Mouse (Mus musculus) heart, postnatal 36 days (tissue): ENCODE results near the gene Gprc5c. TPM values are rescaled to one million over a fixed set of nuclear protein-coding genes. Genes with fewer than 3 reads are reported as not detected.
A peak's percentile ranks its signal among the peaks of the same experiment; 100 is the strongest.

Experiments used
- DNase-seq, 2 experiments: peaks; one replicate each; pipeline ENCODE4 v3.0.0; 2021 to 2022
- intact Hi-C: fragments of 180-260 bp; cut with DNase I; formaldehyde crosslinking; loops from one replicate; pipeline ENCODE4 v1.15.1; 2025
- total RNA-seq, 2 experiments: library from RNA; stranded (reverse); gene quantifications; 2 replicates each; pipeline ENCODE4 v1.2.3; 2021

Gene Gprc5c
- total RNA-seq, 2 experiments from 2014 or later = 10.2 to 11.2 TPM

DNA sequence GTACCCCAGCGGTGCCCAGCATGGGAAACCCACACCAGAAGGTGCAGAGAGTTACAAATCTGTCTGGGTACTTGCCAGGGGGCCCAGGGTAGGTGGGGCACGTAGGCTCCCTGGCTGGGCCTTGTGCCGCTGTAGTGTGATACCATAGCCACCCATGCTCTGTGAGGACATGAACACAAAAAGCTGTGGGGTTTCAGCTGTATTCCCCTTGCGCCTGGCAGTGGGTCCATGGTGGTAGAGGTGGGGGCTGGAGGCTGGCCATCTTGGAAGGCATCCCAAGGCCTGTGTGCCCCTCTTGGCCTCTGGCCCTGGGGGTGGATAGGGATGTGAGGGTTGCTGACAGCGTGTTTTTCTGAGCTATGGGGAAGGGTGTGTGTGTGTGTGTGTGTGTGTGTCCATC, 15.0 kb downstream of the Gprc5c start:
- DNase-seq = no peak
- intact Hi-C loops = loop anchor here (2.0 kb wide), 1 partner anchor 15 kb away; the partner anchor contains the start of gene Gprc5c

DNA sequence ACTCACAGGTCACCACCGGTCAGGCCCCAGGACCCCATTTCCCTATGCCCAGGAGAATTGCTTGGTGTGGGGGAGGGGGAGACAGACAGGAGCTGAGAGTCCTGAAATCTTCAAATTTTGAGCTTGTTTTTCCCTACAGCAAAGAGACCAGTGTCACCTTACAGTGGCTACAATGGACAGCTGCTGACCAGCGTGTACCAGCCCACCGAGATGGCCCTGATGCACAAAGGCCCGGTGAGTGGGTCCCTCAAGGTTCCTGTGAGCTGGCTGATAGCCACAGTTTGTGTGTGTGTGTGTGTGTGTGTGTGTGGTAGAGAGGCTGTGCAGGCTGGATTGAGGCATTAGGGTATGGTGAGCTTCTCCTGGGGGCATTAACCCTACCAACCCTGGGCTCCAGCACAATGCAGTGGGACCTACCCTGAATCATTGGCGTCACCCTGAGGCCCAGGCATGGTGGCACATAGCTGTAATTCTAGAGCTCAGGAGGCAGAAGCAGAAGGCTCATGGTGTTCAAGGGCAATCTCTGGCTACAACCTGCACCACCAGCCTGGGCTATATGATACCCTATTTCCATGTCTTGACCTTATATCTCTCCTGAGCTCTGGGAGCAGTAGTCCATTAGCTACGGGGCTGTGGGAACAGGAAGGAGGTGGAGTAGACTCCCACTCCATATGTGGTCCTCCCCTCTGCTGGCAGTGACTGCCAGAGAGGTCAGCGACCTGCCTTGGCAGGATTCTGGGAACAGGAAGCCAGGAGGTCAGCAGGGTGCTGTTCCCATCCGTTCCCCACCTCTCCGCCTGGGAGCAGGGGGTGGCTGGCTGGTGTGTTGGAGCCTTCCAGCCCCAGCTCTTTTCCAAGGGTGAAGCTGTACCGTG, 15.8 kb downstream of the Gprc5c start:
- DNase-seq = peak; percentile 58 to 64
- intact Hi-C loops = loop anchor here (2.0 kb wide), 1 partner anchor 16 kb away; the partner anchor contains the start of gene Gprc5c

DNA sequence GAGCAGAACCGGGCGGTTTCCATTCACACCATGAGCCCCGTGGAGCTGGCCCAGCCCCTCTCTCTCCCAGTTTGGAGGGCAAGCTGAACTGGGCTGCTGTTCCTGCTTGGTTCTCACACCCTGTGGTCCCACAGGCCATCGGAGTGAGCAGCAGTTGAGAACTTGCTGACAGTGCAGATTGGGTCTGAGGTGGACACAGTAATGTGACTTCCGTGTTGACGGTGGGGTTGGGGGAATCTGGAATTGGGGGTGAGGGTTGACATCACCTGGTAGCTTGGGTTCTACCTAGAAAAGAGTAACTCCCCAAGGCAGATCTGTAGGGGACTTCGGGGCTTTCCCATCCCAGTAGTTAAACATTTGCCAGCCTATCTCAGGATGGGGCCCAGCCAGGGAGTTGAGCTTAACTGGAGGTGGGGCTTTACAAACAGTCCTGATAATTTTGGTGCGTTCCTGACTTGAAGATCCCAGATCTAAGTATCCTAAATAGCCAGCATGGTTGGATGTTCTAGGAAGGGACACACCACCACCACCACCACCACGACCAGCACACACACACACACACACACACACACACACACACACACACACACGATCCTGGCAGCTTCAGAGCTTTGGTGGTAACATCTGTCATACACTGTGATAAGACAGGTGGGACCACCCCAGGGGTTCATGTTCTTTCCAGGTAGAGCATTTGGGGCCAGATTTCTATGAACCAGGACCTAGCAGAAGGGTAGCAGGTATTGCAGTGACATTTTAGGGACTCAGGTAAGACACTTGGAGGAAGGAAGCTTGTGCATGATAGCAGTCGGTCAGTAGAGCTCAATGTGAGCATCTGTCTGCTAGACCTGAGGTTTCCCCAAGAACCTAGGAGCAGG, 16.6 kb downstream of the Gprc5c start:
- DNase-seq = no peak
- intact Hi-C loops = loop anchor here (2.0 kb wide), 1 partner anchor 17 kb away; the partner anchor contains the start of gene Gprc5c

DNA sequence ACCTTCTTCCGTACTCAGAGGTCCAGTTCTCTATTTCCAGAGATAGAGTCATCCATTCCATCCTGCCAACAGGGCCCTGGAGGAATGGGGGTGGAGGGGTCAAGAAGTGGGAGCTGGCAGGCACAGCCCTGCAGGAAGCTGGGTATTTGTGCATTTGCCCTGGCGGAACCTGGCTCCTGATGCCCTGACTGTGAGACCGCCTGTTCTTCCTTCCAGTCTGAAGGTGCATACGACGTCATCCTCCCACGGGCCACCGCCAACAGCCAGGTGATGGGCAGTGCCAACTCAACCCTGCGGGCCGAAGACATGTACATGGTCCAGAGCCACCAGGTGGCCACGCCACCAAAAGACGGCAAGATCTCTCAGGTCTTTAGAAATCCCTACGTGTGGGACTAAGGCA, 17.3 kb downstream of the Gprc5c start:
- DNase-seq = no peak
- intact Hi-C loops = no loop called here

DNA sequence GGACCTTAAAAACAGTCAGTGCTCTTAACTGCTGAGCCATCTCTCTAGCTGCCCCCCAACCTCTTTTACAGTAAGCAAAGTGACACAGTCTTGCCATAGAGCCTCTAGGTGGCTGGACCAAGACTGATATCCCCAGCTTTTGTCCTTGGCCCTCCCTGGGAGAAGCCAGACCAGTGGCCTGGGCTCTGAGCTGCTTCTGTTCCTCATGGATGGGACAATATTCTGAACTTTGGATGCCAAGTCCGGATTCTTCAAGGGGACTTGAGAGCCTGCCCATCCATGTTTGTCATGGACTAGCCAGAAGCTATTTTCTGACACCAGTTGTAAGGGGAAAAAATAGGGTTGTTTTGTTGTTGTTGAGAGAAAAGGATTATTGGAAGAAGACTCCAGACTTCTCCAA, 18.8 kb downstream of the Gprc5c start:
- no peak for DNase-seq
- intact Hi-C loops = no loop called here

DNA sequence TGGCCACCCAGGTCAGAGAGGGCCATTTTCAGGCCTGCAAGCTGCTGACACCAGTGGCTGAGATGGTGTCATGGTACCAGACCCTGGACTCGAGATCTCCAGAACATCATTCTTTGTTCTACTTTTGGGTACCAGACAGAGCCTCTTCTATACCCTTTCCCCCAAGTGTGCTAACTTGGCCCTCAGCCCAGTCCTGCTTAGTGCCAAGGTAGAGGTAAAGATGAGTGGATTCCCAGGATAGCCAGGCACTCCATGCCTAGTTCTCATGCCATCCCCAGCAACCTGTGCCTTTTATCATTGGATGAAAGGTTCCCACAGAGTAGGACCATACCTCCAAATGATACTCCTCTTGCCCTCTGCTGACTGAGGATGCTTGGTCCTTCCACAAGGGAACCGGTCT, 20.6 kb downstream of the Gprc5c start:
- intact Hi-C loops = no loop called here

DNA sequence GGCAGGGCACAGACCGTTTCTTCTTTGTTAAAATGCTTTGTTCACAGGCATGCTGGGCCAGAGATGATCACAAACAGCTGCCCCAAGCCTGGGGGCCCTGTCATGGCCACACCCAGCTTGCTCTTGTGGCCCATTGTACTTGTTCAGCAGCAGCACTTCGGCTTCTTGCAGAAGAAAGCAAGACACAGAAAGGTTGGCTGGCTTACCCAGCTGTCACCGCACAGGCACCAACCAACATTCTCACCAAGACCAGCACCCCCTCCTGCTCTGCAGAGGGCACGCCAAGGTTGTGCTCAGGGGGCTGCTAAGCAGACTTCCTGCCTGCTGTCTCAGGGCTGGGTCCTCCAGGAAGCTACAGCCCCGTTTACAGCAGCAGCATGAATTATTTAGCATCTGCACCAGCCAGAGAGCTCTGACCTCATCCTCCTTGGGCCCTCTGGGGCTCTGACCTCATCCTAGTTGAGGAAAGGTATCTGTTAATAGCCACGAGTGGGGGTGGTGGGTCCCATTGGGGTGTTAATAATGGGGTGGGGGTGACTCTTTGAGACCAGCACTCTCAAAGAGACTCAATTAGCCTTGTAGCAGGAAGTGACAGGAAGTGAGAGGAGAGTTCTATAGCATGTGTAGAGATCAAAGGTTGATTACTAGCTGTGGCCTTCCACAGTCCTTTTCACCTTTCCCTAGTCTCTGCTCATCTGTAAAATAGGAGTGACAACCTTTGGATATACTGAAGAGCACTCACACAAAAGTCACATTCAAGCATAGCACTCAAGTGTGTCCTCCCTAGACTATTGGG, 22.3 kb downstream of the Gprc5c start:
- DNase-seq = no peak
- intact Hi-C loops = no loop called here

More for the DNA sequence above, 20.6 kb downstream of the Gprc5c start:
- no peak for DNase-seq

DNA sequence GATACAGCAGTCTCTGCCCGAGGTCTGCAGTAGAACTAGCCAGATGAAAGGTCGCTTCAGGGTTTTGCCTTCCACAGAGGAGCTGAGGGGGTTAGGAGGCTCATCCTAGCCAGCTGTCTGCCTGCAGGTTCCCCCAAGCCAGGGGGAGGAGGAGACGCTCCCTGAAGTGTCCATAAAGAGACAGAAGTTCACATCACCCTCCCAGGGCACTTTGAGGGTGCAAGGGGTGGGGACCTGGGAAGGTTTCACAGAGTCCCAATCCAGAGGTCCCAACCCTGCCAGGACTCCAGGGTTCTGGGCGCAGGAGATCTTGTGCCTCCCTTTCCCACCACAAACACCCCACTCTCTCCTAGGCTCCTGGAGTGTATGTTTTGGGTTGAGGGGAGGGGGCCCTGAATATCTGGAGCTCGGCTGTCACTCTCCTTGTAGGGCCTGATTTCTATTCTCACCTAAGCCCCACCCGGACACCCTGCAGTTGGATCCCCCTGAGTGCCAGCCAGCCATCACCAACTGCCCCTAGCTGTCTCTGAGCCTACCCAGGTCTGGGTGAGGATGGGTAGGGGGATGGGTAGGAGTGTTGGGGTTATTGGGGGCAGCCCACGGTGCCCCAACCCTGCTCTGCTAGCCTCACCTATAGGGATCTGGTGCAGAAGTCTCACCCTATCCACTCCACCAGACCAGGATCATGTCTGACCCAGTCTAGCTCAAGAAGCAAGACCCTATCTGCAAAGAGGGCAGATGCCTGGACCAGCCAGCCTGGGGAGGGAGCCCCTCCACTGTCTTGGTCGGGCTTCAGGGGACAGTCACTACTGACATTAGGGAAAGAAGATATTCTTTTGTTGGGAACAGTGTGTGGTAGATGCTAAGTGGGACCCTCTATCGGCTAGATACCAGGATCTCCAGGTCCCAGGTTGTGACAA, 23.5 kb downstream of the Gprc5c start:
- intact Hi-C loops = no loop called here
- no peak for DNase-seq

DNA sequence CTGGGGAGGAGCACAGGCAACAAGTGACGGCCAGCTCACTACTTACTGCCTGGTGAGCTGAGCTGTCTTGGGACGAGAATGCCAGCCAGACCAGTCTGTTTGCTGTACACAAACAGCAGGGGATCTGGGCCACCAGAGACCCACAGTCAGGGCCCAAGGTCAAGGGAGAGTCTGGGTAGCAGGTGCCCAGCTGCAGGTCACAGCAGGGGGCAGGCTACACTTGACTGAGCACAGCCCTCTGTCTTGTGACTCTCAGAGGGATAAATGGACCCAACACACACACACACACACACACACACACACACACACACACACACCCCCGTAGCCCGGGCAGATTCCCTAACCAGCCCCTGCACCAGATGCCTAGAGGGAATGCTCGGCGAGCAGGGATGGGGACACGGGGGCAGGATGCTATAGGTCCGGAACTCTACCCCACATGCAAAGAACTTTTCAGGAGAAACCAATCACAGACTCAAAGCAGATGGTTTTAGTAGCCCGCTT, 24.4 kb downstream of the Gprc5c start:
- DNase-seq = no peak
- intact Hi-C loops = no loop called here

DNA sequence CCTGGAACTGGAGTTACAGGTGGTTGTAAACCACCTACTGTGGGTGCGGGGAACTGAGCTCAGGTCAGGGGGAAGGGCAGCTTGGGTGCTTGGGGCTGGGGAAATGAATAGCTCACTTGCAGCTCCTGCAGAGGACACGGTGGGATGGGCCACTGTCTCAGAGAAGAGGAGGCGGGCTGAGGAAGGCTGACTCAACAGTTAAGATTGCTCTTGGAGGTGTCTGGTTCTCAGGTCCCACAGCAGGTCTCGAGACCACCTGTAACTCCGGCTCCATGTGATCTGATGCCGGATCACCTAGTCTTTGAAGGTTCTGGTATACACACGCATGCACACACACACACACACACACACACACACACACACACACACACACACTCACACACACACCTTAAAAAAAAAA, 25.2 kb downstream of the Gprc5c start:
- intact Hi-C loops = no loop called here
- no peak for DNase-seq

DNA sequence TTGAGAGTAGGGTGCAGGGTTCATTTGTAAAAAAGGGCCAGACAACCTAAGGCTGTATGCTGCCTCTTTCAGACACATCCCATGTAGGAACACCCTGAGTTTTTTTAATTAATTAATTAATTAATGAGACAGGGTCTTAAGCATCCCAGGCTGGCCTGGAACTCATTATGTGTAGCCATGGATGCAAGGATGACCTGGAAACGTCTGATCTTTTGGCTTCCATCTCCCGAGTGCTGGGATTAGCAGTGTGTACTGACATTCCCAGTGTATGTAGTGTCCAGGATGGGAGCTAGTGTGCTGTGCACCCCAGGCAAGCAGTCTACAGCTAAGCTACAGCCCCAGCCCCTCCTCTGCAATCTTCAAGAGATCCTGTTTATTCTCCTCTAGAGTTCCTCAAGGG, 25.7 kb downstream of the Gprc5c start:
- no peak for DNase-seq
- intact Hi-C loops = loop anchor here (1.0 kb wide), 1 partner anchor 64 kb away; no protein-coding TSS in a partner anchor

DNA sequence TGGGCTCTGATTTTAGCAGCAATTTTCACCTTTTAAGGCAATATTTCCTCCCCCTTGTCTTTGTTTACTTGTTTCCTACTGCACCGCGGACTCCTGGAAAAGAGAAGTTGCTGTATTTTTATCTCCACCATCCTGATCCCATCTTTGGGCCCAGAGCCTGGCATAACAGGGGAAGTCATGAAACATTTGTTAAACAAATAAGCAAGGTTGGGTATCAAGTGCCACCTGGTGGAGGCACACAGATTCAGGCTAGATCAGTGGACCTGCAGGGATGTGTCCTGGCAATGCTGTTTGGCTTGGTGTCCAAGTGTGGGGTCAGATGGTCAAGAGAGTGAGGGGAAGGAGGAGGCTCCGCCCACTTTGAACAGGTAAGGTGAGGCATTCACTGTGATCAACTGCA, 26.2 kb downstream of the Gprc5c start:
- intact Hi-C loops = loop anchor here (1.0 kb wide), 1 partner anchor 65 kb away; no protein-coding TSS in a partner anchor

DNA sequence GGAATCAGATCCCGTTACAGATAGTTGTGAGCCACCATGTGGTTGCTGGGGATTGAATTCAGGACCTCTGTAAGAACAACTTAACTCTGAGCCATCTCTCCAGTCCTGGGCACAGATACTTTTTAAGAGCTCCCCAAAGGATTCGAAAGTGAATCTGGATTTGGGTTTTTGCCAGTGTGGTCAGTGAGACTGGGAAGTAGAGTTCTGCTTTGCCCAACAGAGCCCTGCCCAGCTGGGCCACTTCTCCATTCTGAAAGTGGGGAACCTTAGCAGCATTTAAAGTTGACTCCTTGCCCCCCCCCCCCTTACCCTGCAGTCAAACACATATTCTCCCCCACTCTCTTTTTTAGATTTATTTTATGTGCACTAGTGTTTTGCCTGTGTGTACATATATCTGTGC, 28.7 kb downstream of the Gprc5c start:
- no peak for DNase-seq
- intact Hi-C loops = loop anchor here (2.0 kb wide), 1 partner anchor 33 kb away; no protein-coding TSS in a partner anchor

More for the DNA sequence above, 26.2 kb downstream of the Gprc5c start:
- peak; percentile 43 to 54 for DNase-seq

DNA sequence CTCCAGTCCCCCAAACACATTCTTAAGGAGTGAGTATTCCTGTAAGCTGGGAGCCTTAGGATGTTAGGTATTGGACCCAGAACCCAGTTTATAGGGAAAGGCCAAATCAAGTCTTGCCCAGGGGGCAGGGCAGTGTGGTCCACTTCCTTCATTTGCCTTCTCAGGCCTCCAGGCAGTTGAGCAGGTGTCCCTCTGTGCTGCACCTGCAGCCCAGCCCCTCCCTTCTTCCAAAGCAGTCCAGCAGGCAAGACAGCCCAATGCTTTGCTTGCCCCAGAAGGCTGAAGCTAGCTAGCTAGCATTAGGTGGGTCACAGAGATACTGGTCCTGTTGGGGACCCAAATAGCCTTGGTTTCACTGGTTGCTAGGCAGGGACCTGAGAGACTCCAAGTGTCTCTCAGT, 29.2 kb downstream of the Gprc5c start:
- intact Hi-C loops = loop anchor here (2.0 kb wide), 1 partner anchor 33 kb away; no protein-coding TSS in a partner anchor
- no peak for DNase-seq

DNA sequence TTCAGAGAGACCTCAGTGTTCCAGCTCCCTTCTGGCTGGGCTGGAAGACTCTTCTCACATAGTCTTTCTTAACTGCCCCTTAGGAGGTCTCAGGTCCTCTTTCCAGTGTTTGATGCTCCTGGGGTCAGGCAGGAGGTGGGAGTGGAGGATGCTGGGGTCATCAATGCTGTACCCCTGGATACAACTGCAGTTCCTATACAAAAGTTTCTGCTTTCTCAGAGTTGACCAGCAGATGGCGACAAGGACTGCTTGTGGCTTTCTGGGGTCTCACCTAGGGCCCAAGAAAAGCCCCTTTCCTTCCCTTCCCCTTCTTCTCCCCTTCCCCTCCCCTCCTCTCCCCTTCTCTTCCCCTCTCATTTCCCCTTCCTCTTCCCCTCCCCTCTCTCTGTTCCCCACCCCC, 29.6 kb downstream of the Gprc5c start:
- intact Hi-C loops = loop anchor here (2.0 kb wide), 1 partner anchor 32 kb away; no protein-coding TSS in a partner anchor
- DNase-seq = peak; percentile 58 to 59

DNA sequence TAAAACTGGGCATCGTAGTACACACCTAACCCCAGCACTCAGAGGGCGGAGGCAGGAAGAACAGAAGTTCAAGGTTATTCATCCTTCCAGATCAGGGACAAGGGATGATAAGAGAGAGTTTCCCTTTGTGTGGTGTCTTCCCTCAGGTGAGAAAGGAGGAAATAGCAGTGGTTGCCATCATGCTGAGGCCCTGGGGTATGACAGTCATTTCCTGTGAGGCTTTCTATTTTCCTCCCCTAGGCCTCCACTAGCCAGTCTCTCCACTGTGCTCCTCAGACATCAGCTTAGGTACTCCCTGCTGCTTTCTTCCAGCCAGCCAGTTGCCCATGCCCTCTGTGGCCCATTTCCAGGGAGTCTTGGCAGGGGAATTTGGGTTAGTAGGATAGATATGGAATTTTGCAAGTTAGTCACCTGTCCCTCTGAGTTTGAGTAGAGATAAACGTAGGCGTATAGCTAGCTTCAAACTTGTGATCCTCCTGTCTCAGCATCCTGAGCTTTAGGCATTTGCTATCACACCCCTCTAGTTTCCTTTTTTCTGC, 32.4 kb downstream of the Gprc5c start:
- intact Hi-C loops = no loop called here
- DNase-seq = no peak

DNA sequence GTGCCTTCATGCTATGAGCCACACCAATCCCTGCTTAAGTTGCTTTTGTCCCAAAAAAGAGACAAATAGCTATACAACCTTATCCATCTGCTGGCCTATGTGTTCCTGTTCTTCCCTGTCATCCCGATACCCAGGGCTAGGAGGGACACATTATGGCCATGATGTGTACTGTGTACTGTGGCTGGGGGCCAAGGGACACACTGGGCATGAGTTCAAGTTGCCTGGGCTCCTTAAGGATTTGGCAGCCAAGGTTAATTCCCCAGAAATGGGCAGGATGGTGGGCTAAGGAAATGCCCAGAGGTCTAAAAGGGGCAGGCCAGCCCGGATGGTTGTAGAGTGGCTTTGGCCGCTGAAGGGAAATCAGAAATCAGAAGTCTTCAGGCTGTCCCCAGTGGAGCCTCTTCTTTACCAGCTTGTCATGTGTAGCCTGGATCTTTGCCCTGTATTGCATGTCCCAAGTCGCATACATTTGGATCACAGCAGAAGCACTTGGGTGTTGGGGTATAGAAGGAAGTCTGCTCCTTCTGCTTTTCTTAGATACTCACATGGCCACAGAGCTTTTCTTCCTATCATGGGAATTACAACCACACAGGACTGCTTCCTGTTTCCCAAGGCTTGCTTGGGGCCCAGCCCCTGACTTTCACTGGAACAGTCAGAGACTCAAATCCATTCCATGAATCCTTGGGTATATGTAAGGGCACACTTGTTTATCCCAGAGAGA, 33.6 kb downstream of the Gprc5c start:
- DNase-seq = no peak
- intact Hi-C loops = loop anchor here (2.0 kb wide), 1 partner anchor 22 kb away; no protein-coding TSS in a partner anchor

DNA sequence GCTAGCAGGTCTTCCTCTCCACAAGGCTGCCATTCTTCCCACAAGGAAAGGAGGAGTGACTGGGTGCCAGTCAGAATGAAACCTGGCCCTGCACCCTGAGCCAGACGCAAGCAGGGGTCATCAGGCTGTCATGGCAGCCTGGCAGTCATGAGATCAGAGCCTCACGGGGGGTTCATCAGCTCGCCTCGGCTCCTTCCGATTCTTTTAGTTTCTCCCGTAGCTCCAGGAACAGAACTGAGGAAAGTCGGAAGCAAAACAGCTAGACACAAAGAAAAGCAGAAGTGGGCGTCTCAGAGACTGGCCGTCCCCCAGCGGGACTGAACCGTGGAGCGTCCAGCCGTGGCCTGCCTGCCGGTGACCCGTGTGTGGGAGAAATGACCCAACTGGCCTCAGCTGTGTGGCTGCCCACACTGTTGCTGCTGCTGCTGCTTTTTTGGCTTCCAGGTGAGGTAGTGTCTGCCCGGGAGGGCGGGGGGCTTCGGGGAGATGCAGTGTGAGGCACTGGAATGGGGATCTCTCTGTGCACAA, 39.1 kb downstream of the Gprc5c start, which contains the start of gene Cd300a:
TSS of gene Cd300a (plus strand) at position 51 of the 528 bp plus-strand sequence.
- intact Hi-C loops = no loop called here

More for the DNA sequence above, 39.1 kb downstream of the Gprc5c start, which contains the start of gene Cd300a:
- DNase-seq = no peak
